In genomic region chr1:153315121-153315520, GRCm38 (mm10) we compare ENCODE assay signal across 20 mouse cellular contexts. TPM values are rescaled to one million over a fixed set of nuclear protein-coding genes. Genes with fewer than 3 reads are reported as not detected.
DNase-seq lines count a peak whose midpoint lies in the region; ATAC-seq and TF ChIP-seq lines count a peak whose summit lies in the region.
"Had no signal": no experiment of that assay in that cellular context is flagged by ENCODE, and none has a peak within 500 bp of the region (broad histone marks: within the 10 kb centered on the region; RNA-seq: fewer than 3 reads in every experiment).

No protein-coding gene starts in this region.

- no peak; the same call in 1 of the 2 replicates for TF ChIP-seq CTCF in hindbrain, postnatal 0 days (IDR thresholded peaks at IDR 0.05; ENCODE audit: low read depth)

- no peak overlapping the region for H3K4me2 ChIP-seq in hindbrain, postnatal 0 days (ENCODE audit: low read depth, low read length)
- H3K4me2 ChIP-seq in hindbrain, embryonic 11.5 days (replicated peaks; ENCODE audit: low read depth, low read length), result no peak overlapping the region
- H3K4me2 ChIP-seq: hindbrain, embryonic 12.5 days; limb, embryonic 12.5 days; stomach, embryonic 15.5 days had no signal

- H3K27me3 ChIP-seq in hindbrain, postnatal 0 days (ENCODE audit: insufficient read depth, low read length), result no peaks in the 10 kb centered on the region
- H3K27me3 ChIP-seq in hindbrain, embryonic 11.5 days (ENCODE audit: control insufficient read depth, insufficient read depth, low read length), result no peaks in the 10 kb centered on the region
- H3K27me3 ChIP-seq: hindbrain, embryonic 12.5 days; limb, embryonic 12.5 days; stomach, embryonic 15.5 days had no signal

- H3K4me1 ChIP-seq in hindbrain, postnatal 0 days (ENCODE audit: insufficient read depth, low read length), result peaks cover 3% of the 10 kb centered on the region; the same call in 1 of the 2 replicates
- H3K4me1 ChIP-seq in hindbrain, embryonic 11.5 days (replicated peaks; ENCODE audit: control insufficient read depth, insufficient read depth, low read length), result no peaks in the 10 kb centered on the region

- ATAC-seq in hindbrain, postnatal 0 days, result 0 out of 2 replicates have a peak, but pooled peaks have one; percentile 40
- no peak for ATAC-seq in hindbrain, embryonic 11.5 days (ENCODE audit: low FRiP score)
- ATAC-seq: forebrain, postnatal 0 days; intestine, embryonic 16.5 days had no signal

- H3K4me3 ChIP-seq in hindbrain, postnatal 0 days (ENCODE audit: low read length), result no peak overlapping the region
- H3K4me3 ChIP-seq in hindbrain, embryonic 11.5 days (ENCODE audit: low read depth, low read length), result no peak overlapping the region
- H3K4me3 ChIP-seq: erythroblast, embryonic 14.5 days; hindbrain, embryonic 12.5 days; limb, embryonic 12.5 days; stomach, embryonic 15.5 days had no signal

- H3K36me3 ChIP-seq in hindbrain, postnatal 0 days (ENCODE audit: insufficient read depth, low read length), result no peaks in the 10 kb centered on the region
- H3K36me3 ChIP-seq in hindbrain, embryonic 11.5 days (ENCODE audit: control insufficient read depth, insufficient read depth, low read length), result no peaks in the 10 kb centered on the region
- H3K36me3 ChIP-seq: limb, embryonic 12.5 days had no signal

- no peaks in the 10 kb centered on the region for H3K9me3 ChIP-seq in hindbrain, postnatal 0 days (ENCODE audit: low read length)
- no peaks in the 10 kb centered on the region for H3K9me3 ChIP-seq in hindbrain, embryonic 11.5 days (ENCODE audit: control insufficient read depth, low read length)
- H3K9me3 ChIP-seq: hindbrain, embryonic 12.5 days; limb, embryonic 12.5 days; stomach, embryonic 15.5 days had no signal

- no peak overlapping the region for H3K9ac ChIP-seq in hindbrain, postnatal 0 days (replicated peaks; ENCODE audit: low read length)
- no peak overlapping the region for H3K9ac ChIP-seq in hindbrain, embryonic 11.5 days (ENCODE audit: low read depth, low read length)
- H3K9ac ChIP-seq: forebrain, postnatal 0 days; hindbrain, embryonic 12.5 days; limb, embryonic 12.5 days; liver, embryonic 14.5 days; stomach, embryonic 15.5 days had no signal

- peak; percentile 50 for DNase-seq in adrenal gland, postnatal 14 days
- no peak for DNase-seq in adrenal gland, adult 18-20 months (ENCODE audit: low spot score in 2 of 2)
- DNase-seq in hindbrain, postnatal 0 days (ENCODE audit: low spot score), result no peak
- DNase-seq in hindbrain, embryonic 11.5 days (ENCODE audit: low spot score), result no peak
- DNase-seq in lung, postnatal 10 days, result peak; percentile 54
- no peak for DNase-seq in lung, postnatal 14 days
- DNase-seq in thymus, postnatal 14 days, result peak; percentile 76
- DNase-seq in frontal cortex, postnatal 36 days (ENCODE audit: low spot score in 2 of 2), result no peak
- DNase-seq: adrenal gland, postnatal 10 days; cerebellum, adult 18-20 months; forebrain, postnatal 0 days; gastrocnemius, postnatal 10 days; kidney, postnatal 10 days; layer of hippocampus, adult 9-11 months had no signal

- 69% methylated on average over 6 of the region's 6 CpGs for WGBS in hindbrain, postnatal 0 days
- WGBS in hindbrain, embryonic 11.5 days, result 91% methylated on average over 6 of the region's 6 CpGs

- H3K27ac ChIP-seq in hindbrain, postnatal 0 days, result no peak overlapping the region
- H3K27ac ChIP-seq in hindbrain, embryonic 11.5 days (ENCODE audit: low read depth, low read length), result no peak overlapping the region
- H3K27ac ChIP-seq: hindbrain, embryonic 12.5 days; limb, embryonic 12.5 days; liver, embryonic 14.5 days; stomach, embryonic 15.5 days had no signal

RNA-seq across cellular contexts. Expression of gene Lamc1, which starts 17.5 kb away (rescaled TPM):
- 169 and 170 TPM in 2 replicates for total RNA-seq in adrenal gland, postnatal 14 days (2021)
- 10 to 100 TPM; 54.5 to 66.2 TPM for total RNA-seq in adrenal gland, adult 18-20 months (2021)
- total RNA-seq in hindbrain, postnatal 0 days (2014; rRNA removed), result 46.1 and 52.9 TPM in 2 replicates
- 13.5 and 13.9 TPM in 2 replicates for polyA plus RNA-seq in hindbrain, postnatal 0 days (2015; fragmentation: Nextera tagmentation; extraction: Ambion mirVana)
- polyA plus RNA-seq in hindbrain, embryonic 11.5 days (2014; fragmentation: Nextera tagmentation; extraction: Ambion mirVana), result 25.3 and 28.4 TPM in 2 replicates

Comparison
In these comparisons a context has a peak if more than half of its experiments do, and no peak if none do; other contexts are left out.
1. DNase-seq: peak in adrenal gland, postnatal 14 days (single experiment), lung, postnatal 10 days (single experiment) and thymus, postnatal 14 days (single experiment); none in adrenal gland, adult 18-20 months (0 of 2), hindbrain, postnatal 0 days (single experiment), hindbrain, embryonic 11.5 days (single experiment), lung, postnatal 14 days (single experiment) and frontal cortex, postnatal 36 days (0 of 2).